Mouse (Mus musculus): ENCODE measurements around the gene Sgip1. TPM values are rescaled to one million over a fixed set of nuclear protein-coding genes. Genes with fewer than 3 reads are reported as not detected.

The Sgip1 gene
- polyA plus RNA-seq (2015; fragmentation: Nextera tagmentation; extraction: Ambion mirVana) = 67.2 and 68.6 TPM in 2 replicates

DNA sequence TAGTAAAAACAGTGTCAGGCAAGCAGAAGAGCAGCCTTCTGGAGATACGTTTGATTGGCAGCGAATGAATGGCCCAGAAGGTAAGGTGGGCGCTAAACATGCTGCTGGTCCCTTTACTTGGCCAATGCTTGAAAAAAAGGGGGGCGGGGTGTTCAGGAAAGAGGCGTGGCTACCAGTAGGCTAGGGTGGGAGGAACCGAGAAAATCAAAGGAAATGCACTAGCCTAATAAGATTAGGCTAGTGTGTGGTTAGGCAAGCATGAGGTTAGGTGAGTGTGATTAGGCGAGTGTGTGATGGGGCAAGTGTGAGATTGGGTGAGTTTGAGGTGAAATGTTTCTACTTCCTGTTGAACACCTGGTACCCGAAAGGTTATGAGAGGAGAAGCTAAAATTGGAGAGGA lies at the start of gene Sgip1:
Gene Sgip1 (plus strand): TSS at position 11 of the 400 bp plus-strand sequence.
- 78% methylated on average over 8 of the region's 8 CpGs for WGBS
- ATAC-seq (ENCODE audit: low FRiP score) = no peak
- H3K9me3 ChIP-seq = no peaks in the 10 kb centered on the region

DNA sequence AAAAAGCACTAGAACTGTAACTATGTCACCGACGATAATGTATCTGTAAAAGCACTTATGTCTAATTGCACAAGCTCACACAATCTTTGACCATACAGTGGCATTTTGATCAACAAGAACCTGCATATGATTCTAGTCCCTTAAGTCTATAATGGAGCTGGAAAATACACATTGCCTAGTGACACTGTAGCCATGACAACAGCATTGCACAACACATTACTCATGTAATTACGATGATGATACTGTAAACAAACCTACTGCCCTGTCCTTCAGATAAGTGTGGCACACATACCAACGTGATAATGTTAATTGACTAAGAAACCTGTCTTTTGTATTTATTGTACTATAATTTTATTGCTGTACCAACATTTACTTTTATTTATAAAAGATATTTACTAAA lies 49.7 kb upstream of the Sgip1 start:
- no peaks in the 10 kb centered on the region for H3K36me3 ChIP-seq
- H3K4me2 ChIP-seq = no peak overlapping the region
- no peaks in the 10 kb centered on the region for H3K27me3 ChIP-seq
- 82% methylated on average over 4 of the region's 4 CpGs for WGBS
- H3K27ac ChIP-seq = no peak overlapping the region
- no peaks in the 10 kb centered on the region for H3K9me3 ChIP-seq
- H3K4me3 ChIP-seq = no peak overlapping the region
- ATAC-seq (ENCODE audit: low FRiP score) = no peak
- H3K4me1 ChIP-seq (replicated peaks) = 0 out of 2 replicates have a peak, but pooled peaks cover 2% of the 10 kb centered on the region
- H3K9ac ChIP-seq = no peak overlapping the region

More for the DNA sequence above, at the start of gene Sgip1:
- H3K4me2 ChIP-seq = no peak within 1 kb of the TSS
- no peak within 1 kb of the TSS for H3K27ac ChIP-seq
- no peaks in the 10 kb centered on the region for H3K27me3 ChIP-seq
- no peaks in the 10 kb centered on the region for H3K4me1 ChIP-seq (replicated peaks)
- no peaks in the 10 kb centered on the region for H3K36me3 ChIP-seq
- no peak within 1 kb of the TSS for H3K4me3 ChIP-seq
- H3K9ac ChIP-seq = no peak within 1 kb of the TSS

GRCm38 (mm10) chr4:102697966-102698365 lies 43.1 kb upstream of the Sgip1 start:
- Histone ChIP-seq H3K4me3 (no peak overlapping the region), H3K9ac (no peak overlapping the region), H3K27me3 (no peaks in the 10 kb centered on the region), H3K9me3 (no peaks in the 10 kb centered on the region), H3K4me1 (replicated peaks) (no peaks in the 10 kb centered on the region), H3K27ac (no peak overlapping the region), H3K4me2 (no peak overlapping the region), H3K36me3 (no peaks in the 10 kb centered on the region)
- ATAC-seq (ENCODE audit: low FRiP score) = no peak
- WGBS = 95% methylated on average over 7 of the region's 7 CpGs

- Histone ChIP-seq H3K27ac (no peak overlapping the region), H3K4me3 (no peak overlapping the region), H3K27me3 (no peaks in the 10 kb centered on the region), H3K4me1 (replicated peaks) (no peaks in the 10 kb centered on the region), H3K9ac (no peak overlapping the region), H3K9me3 (no peaks in the 10 kb centered on the region), H3K4me2 (no peak overlapping the region), H3K36me3 (no peaks in the 10 kb centered on the region)
- WGBS = 85% methylated on average over 4 of the region's 4 CpGs
- ATAC-seq (ENCODE audit: low FRiP score) = no peak
Observed at GRCm38 (mm10) chr4:102711731-102712130, 29.4 kb upstream of the Sgip1 start.

- no peaks in the 10 kb centered on the region for H3K9me3 ChIP-seq
- no peak overlapping the region for H3K9ac ChIP-seq
- ATAC-seq (ENCODE audit: low FRiP score) = no peak
- no peak overlapping the region for H3K27ac ChIP-seq
- no peak overlapping the region for H3K4me2 ChIP-seq
- H3K27me3 ChIP-seq = no peaks in the 10 kb centered on the region
- H3K4me1 ChIP-seq (replicated peaks) = no peaks in the 10 kb centered on the region
- H3K36me3 ChIP-seq = no peaks in the 10 kb centered on the region
- no peak overlapping the region for H3K4me3 ChIP-seq
Observed at GRCm38 (mm10) chr4:102715532-102715931, 25.6 kb upstream of the Sgip1 start.

- 80% methylated on average over 5 of the region's 5 CpGs for WGBS
- no peak for ATAC-seq (ENCODE audit: low FRiP score)
- Histone ChIP-seq H3K4me2 (no peak overlapping the region), H3K4me3 (no peak overlapping the region), H3K9me3 (no peaks in the 10 kb centered on the region), H3K27me3 (no peaks in the 10 kb centered on the region), H3K36me3 (no peaks in the 10 kb centered on the region), H3K4me1 (replicated peaks) (no peaks in the 10 kb centered on the region), H3K9ac (no peak overlapping the region), H3K27ac (no peak overlapping the region)
Observed at GRCm38 (mm10) chr4:102717123-102717828, 23.8 kb upstream of the Sgip1 start.

DNA sequence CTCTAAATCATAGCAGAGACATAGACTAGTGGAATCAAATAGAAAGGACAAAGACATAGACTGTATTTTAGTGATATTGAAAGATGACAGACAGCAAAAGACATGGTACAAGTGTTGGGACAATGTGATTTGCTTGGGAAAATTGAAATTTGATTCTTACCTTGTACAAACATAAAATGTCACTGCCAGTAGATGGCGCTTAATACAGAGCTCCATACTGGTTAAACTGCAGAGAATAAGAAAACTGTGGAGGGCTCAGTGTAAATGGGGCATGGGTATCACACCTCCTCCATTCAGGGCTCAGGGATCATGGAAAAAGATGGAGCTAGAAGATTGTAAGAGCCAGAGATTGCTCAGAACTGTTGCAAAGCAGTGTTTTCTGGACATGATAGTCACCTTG lies 21.6 kb upstream of the Sgip1 start:
- 18% methylated on average over 1 of the region's 1 CpGs for WGBS
- no peak for ATAC-seq (ENCODE audit: low FRiP score)
- no peaks in the 10 kb centered on the region for H3K9me3 ChIP-seq

GRCm38 (mm10) chr4:102719951-102720350 lies 21.1 kb upstream of the Sgip1 start:
- WGBS = 81% methylated on average over 1 of the region's 1 CpGs
- H3K27me3 ChIP-seq = no peaks in the 10 kb centered on the region
- H3K9ac ChIP-seq = no peak overlapping the region
- H3K27ac ChIP-seq = no peak overlapping the region
- no peak for ATAC-seq (ENCODE audit: low FRiP score)
- no peaks in the 10 kb centered on the region for H3K4me1 ChIP-seq (replicated peaks)
- H3K36me3 ChIP-seq = no peaks in the 10 kb centered on the region
- H3K9me3 ChIP-seq = no peaks in the 10 kb centered on the region
- H3K4me2 ChIP-seq = no peak overlapping the region
- H3K4me3 ChIP-seq = no peak overlapping the region

More for the DNA sequence above, 21.6 kb upstream of the Sgip1 start:
- Histone ChIP-seq H3K4me3 (no peak overlapping the region), H3K27me3 (no peaks in the 10 kb centered on the region), H3K9ac (no peak overlapping the region), H3K4me1 (replicated peaks) (no peaks in the 10 kb centered on the region), H3K4me2 (no peak overlapping the region), H3K27ac (no peak overlapping the region), H3K36me3 (no peaks in the 10 kb centered on the region)

DNA sequence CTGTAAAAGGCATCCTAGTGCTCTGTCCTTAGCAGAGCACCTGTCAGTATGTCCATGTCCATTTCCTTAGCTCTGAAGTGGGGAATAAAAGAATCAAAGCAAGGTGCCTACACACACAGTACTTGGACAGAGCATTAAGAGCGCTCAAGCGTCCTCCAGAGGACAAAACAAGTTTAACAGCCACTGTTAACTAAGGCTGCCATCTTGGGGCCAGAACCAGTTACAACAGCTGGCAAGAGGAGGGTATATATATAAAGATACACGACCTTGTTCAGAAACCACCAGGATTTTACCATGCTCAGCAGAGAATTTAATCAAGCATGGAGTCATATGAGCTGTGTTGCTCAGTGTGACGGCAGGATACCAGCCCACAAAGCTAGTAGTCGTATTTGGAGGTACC lies 16.7 kb upstream of the Sgip1 start:
- no peak overlapping the region for H3K27ac ChIP-seq
- 76% methylated on average over 5 of the region's 5 CpGs for WGBS
- no peak overlapping the region for H3K4me2 ChIP-seq
- ATAC-seq (ENCODE audit: low FRiP score) = no peak
- no peaks in the 10 kb centered on the region for H3K27me3 ChIP-seq
- H3K4me3 ChIP-seq = no peak overlapping the region
- H3K9me3 ChIP-seq = no peaks in the 10 kb centered on the region
- H3K36me3 ChIP-seq = no peaks in the 10 kb centered on the region
- no peak overlapping the region for H3K9ac ChIP-seq
- H3K4me1 ChIP-seq (replicated peaks) = 0 out of 2 replicates have a peak, but pooled peaks cover 2% of the 10 kb centered on the region

DNA sequence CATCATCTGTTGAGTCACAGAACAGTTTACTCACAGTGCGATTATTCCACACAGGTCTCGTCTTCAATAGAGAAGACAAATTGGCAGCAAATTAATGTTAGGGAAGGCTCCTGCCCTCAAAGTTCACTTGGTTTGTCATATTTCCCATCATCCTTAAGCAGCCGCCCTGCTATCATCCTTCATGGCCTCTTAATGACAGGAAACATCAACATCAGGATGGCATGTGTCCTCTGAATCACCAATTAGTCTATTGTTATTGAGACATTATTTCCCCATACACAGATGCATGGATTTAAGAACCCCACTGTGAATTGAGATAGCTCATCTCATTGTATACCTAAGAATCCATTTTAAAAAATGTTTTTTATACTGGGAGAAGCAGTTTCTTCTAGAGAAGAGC lies 10.1 kb upstream of the Sgip1 start:
- Histone ChIP-seq H3K27ac (no peak overlapping the region), H3K27me3 (no peaks in the 10 kb centered on the region), H3K4me2 (no peak overlapping the region), H3K9ac (no peak overlapping the region), H3K4me1 (replicated peaks) (peaks cover 6% of the 10 kb centered on the region), H3K4me3 (no peak overlapping the region), H3K36me3 (no peaks in the 10 kb centered on the region), H3K9me3 (no peaks in the 10 kb centered on the region)
- ATAC-seq (ENCODE audit: low FRiP score) = no peak
- WGBS = 75% methylated on average over 3 of the region's 3 CpGs

DNA sequence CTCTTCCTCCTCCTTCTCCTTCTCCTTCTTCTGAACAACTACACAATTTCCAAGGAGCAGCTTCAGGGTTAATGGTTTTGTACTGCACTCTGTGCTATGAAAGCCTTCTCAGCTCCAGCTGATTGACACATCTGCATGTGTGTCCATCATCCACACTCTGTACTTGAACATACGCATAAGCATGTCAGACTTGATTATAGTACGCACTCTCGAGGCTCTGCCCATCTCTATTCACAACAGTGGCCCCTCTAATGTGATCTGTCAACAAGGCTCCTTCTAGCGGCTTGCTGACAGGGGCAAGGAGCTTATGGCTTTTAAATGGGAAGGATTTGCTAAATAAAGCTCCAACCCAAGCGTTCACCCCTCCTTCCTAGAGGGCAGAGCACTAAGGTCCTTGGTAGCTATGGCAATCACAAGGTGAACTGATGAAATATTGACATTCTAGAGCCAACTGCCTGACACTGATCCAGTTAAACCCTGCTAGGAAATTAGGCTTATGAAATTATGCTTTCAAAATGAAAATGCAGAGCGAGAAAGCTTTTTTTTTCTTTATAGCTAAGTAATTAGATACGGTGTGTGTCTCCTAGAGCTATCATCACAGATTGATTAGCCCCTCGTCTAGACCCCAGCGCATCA lies 7.0 kb upstream of the Sgip1 start:
- Histone ChIP-seq H3K27ac (no peak overlapping the region), H3K36me3 (no peaks in the 10 kb centered on the region), H3K4me1 (replicated peaks) (peaks cover 5% of the 10 kb centered on the region), H3K4me3 (no peak overlapping the region), H3K9me3 (no peaks in the 10 kb centered on the region), H3K27me3 (no peaks in the 10 kb centered on the region), H3K9ac (no peak overlapping the region), H3K4me2 (no peak overlapping the region)
- no peak for ATAC-seq (ENCODE audit: low FRiP score)
- WGBS = 57% methylated on average over 9 of the region's 9 CpGs

GRCm38 (mm10) chr4:102753334-102754090 lies 12.4 kb downstream of the Sgip1 start:
- Histone ChIP-seq H3K27me3 (no peaks in the 10 kb centered on the region), H3K9ac (no peak overlapping the region), H3K4me1 (replicated peaks) (no peaks in the 10 kb centered on the region), H3K27ac (no peak overlapping the region), H3K36me3 (no peaks in the 10 kb centered on the region), H3K4me3 (no peak overlapping the region), H3K4me2 (no peak overlapping the region), H3K9me3 (no peaks in the 10 kb centered on the region)
- no peak for ATAC-seq (ENCODE audit: low FRiP score)
- WGBS = 74% methylated on average over 3 of the region's 3 CpGs
